Mouse (Mus musculus) fibroblast of lung, adult 2 months (primary cell): ENCODE data around the gene Ezr.

Experiments
- DNase-seq: peaks from one replicate; pipeline ENCODE4 v3.0.0-alpha.2; 2011; ENCODE audit warnings: low read depth

Gene Ezr

GRCm38 (mm10) chr17:6789581-6790118 lies 7.1 kb upstream of the Ezr start:
- no peak for DNase-seq

DNA sequence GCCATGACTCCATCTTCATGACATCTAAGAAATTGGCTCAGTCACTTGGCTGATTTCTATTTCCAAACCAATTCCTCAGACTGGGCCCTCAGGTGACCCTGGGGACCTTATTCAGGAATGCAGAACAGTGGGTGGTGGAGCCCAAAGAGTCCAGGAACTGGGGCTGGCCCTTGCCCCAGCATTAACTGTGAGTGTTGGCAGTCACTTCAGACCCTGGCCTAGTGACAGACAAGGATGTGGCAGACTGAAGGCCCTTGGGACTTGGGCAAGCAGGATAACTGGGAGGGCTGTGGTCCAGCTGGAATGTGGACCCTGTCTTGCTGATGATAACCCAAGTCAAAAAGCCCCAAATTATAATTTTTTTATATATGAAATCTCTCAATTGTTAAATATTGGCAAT lies 6.5 kb upstream of the Ezr start:
- DNase-seq = no peak

GRCm38 (mm10) chr17:6787241-6787640 lies 4.7 kb upstream of the Ezr start:
- DNase-seq = no peak

GRCm38 (mm10) chr17:6783756-6784357 lies 1.3 kb upstream of the Ezr start:
- DNase-seq = no peak

- DNase-seq = no peak
These were observed 550 bp upstream of the Ezr start for GRCm38 (mm10) chr17:6783006-6783661.

DNA sequence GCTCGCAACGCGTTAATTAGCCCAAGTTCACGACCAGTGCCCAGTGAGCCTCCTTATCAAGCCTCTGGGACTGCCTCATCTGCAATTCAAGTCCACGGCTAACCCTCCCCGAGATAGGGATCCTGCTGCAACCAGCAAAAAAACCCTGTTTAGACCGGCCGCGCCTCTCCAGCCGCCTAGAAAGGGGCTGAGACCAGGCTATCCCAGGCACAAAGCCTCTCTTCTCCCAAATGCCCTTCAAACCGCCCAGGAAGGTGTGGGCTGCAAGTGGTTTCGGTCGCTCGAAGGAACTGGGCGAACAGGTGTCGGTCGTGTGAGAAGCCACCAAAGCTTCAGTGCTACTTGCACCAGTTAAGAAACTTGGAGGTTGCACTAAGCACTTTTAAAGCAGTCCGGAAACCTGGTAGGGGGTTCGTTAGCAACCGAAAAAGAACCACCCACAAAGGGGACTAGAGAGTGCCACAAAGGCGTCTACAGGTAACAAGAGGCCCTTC lies 504 bp downstream of the Ezr start:
- DNase-seq = no peak

- no peak for DNase-seq
These were observed 1.3 kb downstream of the Ezr start for GRCm38 (mm10) chr17:6781273-6781672.

- no peak for DNase-seq
These were observed 2.0 kb downstream of the Ezr start for GRCm38 (mm10) chr17:6780521-6781115.

DNA sequence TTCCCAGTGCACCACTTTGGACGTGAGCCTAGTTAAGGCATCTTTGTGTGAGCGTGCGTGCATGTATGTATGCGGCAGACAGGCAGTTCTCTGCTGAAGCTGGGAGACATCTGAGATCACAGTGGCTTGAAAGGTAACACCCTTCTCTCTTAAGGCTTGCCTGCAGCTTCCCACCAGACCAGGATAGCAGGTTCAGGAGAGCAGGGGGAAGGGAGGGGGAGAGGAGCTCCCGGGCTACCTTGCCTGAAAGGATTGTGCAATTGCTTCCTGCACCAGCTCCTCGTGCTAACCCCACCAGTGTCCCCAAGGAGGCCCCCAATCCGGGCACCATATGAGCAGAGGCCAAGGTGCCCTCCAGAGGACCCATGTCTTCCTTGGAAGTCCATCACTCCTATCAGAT lies 3.0 kb downstream of the Ezr start:
- no peak for DNase-seq

DNA sequence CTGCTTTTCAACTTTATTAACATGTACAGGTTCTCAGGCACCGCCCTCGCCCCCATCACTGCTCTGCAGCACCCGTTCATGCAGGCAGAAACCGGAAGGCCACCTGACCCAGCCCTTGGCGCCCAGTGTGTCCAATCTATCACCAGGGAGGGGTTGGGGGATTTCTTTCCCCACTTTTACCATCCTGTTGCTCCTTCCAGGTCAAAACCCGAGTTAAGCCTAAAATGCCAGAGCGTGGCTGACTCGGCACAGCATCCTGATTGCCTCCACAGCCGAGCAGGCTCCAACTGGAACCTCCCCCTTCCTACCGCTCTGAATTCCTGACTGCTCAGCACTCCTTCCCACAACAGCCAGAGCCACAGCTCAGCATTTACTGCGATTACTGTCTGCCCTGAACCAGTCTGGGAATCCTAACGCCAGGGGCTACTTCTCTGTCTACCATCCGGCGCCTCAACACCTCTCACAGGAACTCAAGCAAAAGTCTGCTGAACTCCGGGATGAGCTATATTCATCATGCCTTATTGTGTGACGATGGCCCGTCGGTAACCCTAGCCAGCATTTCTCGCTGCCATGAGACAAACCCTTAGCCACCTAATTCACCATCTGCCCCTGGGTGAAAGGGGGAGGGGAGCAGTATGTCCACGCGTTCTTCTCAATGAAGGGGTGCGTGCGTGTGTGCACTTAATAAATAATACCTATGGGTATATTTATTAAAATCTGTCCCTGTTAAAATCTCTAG lies 3.6 kb downstream of the Ezr start:
- DNase-seq = peak; percentile 72

- peak; percentile 70 for DNase-seq
These were observed 4.3 kb downstream of the Ezr start for GRCm38 (mm10) chr17:6778332-6778683.

GRCm38 (mm10) chr17:6777629-6778331 lies 4.8 kb downstream of the Ezr start:
- no peak for DNase-seq

DNA sequence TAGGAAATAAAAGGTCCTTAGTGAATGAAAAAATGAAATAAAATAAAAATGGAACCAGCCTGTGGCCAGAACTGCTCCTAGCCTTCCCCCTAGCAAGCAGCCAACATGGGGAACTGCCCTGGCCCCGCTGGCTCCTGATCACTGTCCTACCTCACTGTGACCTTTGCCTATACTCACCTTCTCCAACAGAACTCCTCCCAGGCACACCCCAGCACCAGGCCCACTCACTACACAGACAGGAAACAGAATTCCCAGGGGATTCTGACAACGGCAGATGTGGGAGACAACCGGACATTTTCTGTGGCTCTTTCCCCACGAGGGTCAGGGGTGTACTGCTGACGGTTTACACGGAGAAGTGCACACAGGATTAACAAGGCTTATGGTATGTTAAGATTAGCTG lies 5.5 kb downstream of the Ezr start:
- DNase-seq = no peak

- no peak for DNase-seq
These were observed 6.0 kb downstream of the Ezr start for GRCm38 (mm10) chr17:6776576-6776975.

DNA sequence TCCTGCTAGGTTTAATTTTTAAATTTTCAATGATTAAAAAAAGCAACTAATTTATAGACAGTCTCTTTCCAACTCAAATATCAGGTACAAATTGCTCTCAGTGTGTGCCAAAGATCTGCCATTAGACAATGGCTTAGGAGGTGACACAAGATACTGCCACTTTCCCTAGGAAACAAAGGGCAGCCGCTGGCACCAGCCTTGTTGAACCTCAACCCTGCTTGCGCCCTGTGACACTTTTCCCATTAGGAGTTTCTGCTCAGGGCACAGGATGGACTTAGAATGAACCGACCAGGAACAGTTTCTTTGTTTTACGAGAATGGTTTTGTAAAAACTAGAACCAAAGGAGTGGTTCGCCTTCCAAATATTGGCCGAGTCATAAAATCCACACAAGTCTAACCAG lies 6.5 kb downstream of the Ezr start:
- DNase-seq = no peak

- no peak for DNase-seq
These were observed 6.9 kb downstream of the Ezr start for GRCm38 (mm10) chr17:6775671-6776070.

DNA sequence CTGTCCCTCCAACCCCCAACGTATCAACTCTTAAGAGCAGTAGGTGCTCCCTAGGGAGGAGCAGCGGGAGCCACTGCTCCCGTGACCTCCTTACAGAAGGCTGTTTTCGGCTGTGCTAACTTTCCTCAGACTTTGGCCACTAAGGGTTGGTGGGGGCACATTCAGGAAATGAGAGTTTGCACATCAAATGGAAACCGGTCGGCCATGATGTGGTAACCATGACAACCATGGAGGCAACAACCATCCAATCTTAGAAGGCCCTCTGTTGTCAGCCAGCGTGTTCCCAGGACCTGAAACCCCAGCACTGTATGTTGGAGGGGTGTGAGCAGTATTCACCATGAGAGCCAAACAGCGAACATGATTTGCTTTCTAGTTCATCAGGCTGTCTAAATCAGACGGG lies 7.4 kb downstream of the Ezr start:
- DNase-seq = no peak

- DNase-seq = no peak
These were observed 9.2 kb downstream of the Ezr start for GRCm38 (mm10) chr17:6773249-6773966.

GRCm38 (mm10) chr17:6772490-6772773 lies 10.2 kb downstream of the Ezr start:
- DNase-seq = no peak

- no peak for DNase-seq
These were observed 10.7 kb downstream of the Ezr start for GRCm38 (mm10) chr17:6771661-6772489.

- DNase-seq = no peak
These were observed 13.0 kb downstream of the Ezr start for GRCm38 (mm10) chr17:6769602-6770001.
